Mouse (Mus musculus) frontal cortex, postnatal 25 days (tissue): Measurements from ENCODE around the gene Ralgapb.

Source experiments
- DNase-seq, 2 experiments: peaks; one replicate each; pipeline ENCODE4 v3.0.0; 2022; ENCODE audit warnings: low spot score in 2 of 2

The Ralgapb gene

GRCm38 (mm10) chr2:158402915-158403314 lies 6.7 kb upstream of the Ralgapb start:
- no peak for DNase-seq

- DNase-seq = peak in 1 of 2 experiments; percentile 28
Observed at GRCm38 (mm10) chr2:158408997-158409594, 552 bp upstream of the Ralgapb start.

GRCm38 (mm10) chr2:158410022-158411014 lies 670 bp downstream of the Ralgapb start:
- no peak for DNase-seq

- DNase-seq = no peak
Observed at GRCm38 (mm10) chr2:158413240-158413639, 3.6 kb downstream of the Ralgapb start.

- DNase-seq = no peak
Observed at GRCm38 (mm10) chr2:158415826-158416225, 6.2 kb downstream of the Ralgapb start.

- DNase-seq = no peak
Observed at GRCm38 (mm10) chr2:158418663-158419062, 9.0 kb downstream of the Ralgapb start.

- no peak for DNase-seq
Observed at GRCm38 (mm10) chr2:158445814-158446213, 36.2 kb downstream of the Ralgapb start.

- DNase-seq = no peak
Observed at GRCm38 (mm10) chr2:158449845-158450244, 40.2 kb downstream of the Ralgapb start.

- no peak for DNase-seq
Observed at GRCm38 (mm10) chr2:158456451-158456850, 46.8 kb downstream of the Ralgapb start.

GRCm38 (mm10) chr2:158457610-158458009 lies 48.0 kb downstream of the Ralgapb start:
- DNase-seq = no peak

GRCm38 (mm10) chr2:158462450-158462849 lies 52.8 kb downstream of the Ralgapb start:
- no peak for DNase-seq

- no peak for DNase-seq
Observed at GRCm38 (mm10) chr2:158474159-158474558, 64.5 kb downstream of the Ralgapb start.

GRCm38 (mm10) chr2:158477640-158478039 lies 68.0 kb downstream of the Ralgapb start:
- DNase-seq = no peak

- DNase-seq = no peak
Observed at GRCm38 (mm10) chr2:158498457-158498856, 88.8 kb downstream of the Ralgapb start.

GRCm38 (mm10) chr2:158501836-158502812 lies 92.5 kb downstream of the Ralgapb start, which contains the start of gene Adig:
Gene Adig (plus strand): TSS chr2:158502612.
- DNase-seq = no peak

GRCm38 (mm10) chr2:158503226-158503625 lies 93.6 kb downstream of the Ralgapb start:
- DNase-seq = no peak

GRCm38 (mm10) chr2:158503671-158504070 lies 94.0 kb downstream of the Ralgapb start:
- DNase-seq = no peak

GRCm38 (mm10) chr2:158506475-158506874 lies 96.8 kb downstream of the Ralgapb start:
- no peak for DNase-seq

- no peak for DNase-seq
Observed at GRCm38 (mm10) chr2:158507046-158507445, 97.4 kb downstream of the Ralgapb start.

GRCm38 (mm10) chr2:158510665-158511064 lies 101.0 kb downstream of the Ralgapb start:
- no peak for DNase-seq

- no peak for DNase-seq
Observed at GRCm38 (mm10) chr2:158512528-158512927, 102.9 kb downstream of the Ralgapb start, which contains the start of gene Arhgap40. Gene Arhgap40 (plus strand): TSS chr2:158512796.
